Mouse (Mus musculus): ENCODE data around the gene Lmcd1.

Lmcd1 gene

DNA sequence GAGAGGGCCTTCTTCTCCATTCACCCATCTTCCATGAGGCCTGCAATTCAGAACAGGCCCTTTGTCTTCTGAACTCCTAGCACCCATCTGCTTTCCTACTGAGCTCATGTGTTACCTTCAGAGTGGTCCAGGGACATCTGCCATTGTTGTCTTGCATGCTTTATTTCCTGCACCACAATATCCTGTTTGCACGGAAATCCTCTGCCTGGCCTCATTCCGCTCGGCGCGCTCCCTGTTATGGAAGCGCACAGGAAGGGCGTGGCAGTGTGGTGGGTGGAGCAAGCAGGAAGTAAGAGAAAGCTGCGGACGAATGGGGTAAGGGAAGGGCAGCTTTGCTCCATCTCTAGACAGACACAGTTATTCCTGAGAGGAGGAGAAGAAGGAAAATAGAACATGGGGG is 14.1 kb downstream of the Lmcd1 start:
- DNase-seq (ENCODE audit: low read depth): no peak

DNA sequence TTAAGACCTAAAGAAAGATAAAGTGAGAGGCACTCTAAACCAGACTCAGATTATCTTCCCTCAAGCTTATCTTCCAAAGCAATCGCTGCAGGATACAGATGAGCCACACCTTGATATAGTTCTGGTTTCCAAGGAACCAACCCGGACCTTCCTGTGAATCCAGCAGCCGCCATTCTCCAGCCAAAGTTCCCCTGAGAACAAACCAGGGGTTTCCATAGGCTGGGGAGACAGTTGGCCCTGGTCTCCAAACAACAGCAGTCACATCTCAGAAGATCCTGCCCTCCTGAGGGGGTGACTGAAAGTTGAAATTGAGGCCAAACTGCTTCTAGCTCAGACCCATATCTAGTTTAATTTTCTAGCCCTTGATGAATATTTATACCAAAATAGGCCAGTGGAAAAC is 14.7 kb downstream of the Lmcd1 start:
- no peak for DNase-seq (ENCODE audit: low read depth)

DNA sequence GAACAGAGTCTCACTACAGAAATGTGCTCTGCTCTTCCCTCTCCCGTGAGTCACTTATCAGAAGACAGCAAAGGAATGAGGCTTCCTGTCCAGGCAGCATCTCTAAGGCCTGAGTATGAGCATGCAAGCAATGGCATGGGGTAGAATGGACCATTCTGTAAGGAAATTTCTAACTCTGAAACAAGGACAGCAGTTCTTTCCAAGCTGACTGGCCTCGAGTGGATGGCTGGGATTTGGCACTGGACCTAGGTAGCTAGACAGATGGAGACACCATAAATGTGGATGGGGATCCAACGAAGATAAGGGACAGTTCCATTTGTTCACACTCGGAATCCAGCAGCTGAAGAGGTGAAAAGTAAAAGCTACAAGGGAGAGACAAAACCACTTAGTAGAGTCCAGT is 17.6 kb downstream of the Lmcd1 start:
- DNase-seq (ENCODE audit: low read depth): no peak

DNA sequence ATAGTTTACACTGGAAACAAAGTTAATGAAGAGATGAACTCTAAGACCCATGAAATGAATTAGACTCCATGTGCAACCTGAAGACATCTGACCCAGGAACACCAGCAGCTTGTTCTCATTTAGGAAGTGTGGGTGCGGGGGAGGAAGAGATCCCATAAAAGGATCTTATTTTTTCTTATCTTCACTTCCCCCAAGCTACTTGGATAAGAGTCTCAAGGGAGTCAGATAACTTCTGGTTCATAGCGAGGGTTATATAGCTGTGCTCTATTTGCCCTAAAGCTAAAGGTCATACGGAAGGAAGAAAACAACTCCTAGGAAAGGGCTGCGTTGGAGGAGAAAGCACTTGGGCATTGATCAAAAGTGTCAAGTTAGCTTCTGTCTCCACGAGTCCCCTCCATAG is 19.8 kb downstream of the Lmcd1 start:
- no peak for DNase-seq (ENCODE audit: low read depth)

DNA sequence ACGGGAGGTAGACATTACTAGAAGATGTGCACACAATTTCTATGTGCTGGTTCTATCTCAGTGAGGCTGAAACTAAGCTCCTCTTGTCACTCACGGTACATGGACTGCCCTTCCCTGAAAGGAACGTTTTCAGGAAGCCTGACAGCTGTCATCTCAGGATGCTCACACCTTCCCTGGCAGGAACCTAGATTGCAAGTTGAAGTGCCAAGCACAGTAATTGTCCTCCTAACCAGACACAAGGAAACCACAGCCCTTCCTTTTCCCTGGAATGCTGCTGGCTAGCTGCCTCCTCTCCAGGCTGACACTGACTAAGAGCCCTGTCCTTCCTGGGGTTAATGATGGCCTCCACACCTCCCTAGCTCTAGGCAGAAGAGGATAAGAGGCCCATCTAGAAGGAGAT is 21.7 kb downstream of the Lmcd1 start:
- no peak for DNase-seq (ENCODE audit: low read depth)

DNA sequence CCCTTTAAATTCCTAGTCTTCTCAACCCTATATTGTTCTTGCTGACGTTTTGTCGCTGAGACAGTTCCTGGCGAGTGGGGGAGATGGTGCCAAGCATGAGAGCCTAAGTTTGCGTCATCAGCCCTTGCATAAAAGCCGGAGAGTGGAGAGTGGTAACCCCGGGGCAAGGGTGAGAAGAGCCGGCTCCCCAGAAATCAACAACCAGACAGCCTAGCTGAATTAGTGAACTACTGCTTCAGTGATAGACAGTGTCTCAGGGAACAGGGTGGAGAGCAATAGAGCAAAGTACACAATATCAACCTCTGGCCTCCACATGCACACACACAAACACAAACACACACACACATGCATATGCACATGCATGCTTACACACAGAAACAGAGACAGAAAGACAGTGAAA is 26.6 kb downstream of the Lmcd1 start:
- DNase-seq (ENCODE audit: low read depth): no peak

DNA sequence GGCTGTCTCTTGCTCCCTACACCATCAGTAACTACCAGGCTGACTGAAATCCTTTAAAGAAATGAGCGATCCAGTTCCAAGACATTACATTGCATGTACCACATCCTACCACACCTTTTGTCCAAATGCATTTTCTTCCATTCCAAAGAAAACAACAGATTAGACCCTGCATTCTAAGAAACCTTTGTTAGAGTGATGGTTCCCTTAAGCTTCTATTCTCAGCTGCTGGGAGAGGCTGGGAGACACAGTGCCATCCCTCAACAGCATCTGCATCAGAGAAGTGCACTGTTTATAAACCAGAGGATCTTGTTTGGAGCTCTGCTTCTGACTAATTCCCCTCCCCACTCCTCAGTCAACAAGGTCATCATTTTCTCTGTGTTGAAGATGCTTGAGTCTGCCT is 27.1 kb downstream of the Lmcd1 start:
- DNase-seq (ENCODE audit: low read depth): no peak

DNA sequence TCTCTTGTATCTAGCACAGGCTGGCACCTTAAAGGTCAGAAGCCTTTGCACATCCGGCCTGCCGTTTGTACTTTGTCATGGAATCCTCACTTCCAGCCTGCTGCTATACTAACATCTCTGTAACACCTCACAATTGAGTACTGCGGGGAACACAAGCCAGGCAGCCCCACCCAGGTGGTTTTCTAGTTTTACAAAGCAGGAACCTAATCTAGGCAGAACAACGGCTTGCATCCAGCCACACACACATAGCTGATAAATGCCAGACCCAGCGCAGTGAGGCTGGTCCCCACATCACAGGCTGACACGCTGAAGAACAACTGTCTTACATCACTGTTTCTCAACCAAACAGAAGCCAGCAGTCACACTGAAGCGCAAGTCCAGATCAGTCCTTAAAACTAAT is 28.7 kb downstream of the Lmcd1 start:
- DNase-seq (ENCODE audit: low read depth): peak; percentile 33

DNA sequence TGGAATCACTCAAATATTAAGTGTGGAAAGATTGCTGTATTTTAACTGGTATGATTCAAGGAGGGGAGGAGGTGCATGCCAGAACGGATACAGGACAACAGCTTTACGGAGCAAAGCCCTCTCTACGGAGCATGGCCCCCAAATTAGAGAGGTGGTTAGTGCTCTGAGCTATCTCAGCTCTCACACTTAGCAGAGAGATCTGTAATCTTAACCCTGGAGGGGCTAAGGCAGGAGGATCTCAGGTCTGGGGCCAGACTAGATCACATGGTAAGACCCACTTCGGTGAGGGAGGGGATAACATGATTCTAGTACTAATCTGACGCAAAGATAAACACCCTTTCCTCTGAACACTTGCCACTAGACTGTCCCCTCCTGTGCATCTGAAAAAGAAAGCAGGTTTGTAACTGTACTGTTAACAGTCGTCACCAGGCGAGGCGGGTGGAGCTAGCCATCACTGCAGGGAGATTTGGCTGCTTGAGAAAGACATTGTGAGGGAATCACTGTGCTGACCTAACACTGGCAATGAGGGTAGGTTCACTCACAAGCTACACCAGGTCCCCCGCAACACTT is 29.3 kb downstream of the Lmcd1 start:
- peak; percentile 10 for DNase-seq (ENCODE audit: low read depth)

DNA sequence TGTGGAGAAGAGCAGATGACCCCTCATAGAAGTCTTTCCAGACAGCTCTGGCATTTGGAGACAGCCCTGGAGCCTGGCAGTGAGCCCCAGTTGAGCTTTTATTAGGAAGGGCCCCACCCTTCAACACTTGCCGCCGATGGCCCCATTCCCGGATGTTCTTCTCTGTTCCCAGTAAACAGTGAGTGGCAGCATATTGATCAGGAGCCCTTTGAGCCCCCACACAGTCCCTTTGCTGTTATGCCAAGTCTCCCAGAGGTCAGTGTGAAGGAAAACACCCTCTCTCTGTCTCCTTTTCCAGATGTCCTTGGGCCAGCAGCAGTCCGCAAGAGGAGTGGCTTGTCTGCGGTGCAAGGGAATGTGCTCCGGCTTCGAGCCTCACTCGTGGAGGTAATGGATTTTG is 31.2 kb downstream of the Lmcd1 start:
- DNase-seq (ENCODE audit: low read depth): no peak

DNA sequence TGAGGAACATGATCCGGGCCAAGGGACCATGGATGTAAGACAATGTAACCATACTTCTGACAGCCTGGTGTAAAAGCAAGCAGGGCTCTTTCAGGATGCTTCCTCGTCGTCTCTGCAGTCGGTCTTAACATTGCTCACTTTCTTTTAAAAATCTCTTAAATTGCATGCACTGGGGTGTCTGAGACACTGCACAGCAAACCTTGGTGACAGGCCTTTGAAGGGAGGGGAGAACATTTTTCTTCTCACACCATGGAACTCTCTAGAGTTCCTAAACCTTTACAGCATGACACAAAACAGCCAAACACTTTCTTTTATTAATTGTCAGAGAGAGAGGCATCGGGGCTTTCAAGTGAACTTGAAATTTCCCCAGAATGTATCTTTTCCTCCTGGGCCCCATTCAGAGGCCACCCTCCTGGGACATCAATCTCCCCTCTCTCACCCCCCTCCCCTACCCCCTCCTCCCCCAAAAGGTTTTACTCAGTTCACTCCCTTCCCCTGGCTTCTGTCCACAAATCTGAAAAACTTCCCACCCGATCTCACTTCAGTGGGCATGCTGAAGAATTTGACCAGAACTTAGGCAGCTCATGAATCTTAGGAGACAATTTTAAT is 35.9 kb downstream of the Lmcd1 start:
- DNase-seq (ENCODE audit: low read depth): no peak

DNA sequence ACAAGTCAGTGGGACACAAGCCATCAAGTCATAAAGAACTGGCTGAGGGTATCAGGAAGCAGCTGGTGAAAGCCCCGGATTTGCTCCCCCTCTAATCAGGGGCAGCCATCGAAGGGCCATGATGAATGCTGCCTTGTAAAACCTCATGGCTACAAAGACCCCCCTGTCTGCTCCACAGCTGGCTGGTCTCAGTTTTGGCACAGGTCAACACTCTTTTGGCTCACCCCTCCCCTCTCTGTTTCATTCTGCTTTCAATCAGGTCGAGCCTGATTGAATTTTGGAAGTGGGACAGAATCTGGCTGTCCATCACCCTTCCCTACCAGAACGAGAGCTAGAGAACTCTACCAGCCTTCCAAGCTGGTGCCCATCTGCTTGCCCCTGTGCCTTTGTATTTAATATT is 37.8 kb downstream of the Lmcd1 start:
- no peak for DNase-seq (ENCODE audit: low read depth)

DNA sequence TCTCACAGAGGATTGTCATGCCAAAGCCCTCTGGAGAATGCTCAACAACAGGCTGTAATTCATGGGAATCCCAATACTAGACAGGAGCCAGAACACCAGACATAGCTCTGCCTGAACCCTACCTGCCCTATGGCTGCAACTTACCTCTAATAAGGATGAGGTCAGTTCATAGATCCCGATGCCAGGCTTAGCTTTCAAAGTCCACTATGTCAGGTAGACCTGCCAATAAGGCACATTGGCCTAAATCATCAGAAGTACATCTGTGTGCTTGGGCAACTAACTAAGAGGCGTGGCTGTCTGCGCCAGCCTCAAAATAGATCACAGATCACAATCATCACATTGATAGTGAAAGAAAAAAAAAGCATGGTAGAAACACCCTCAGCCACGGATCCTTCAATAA is 45.9 kb downstream of the Lmcd1 start:
- DNase-seq (ENCODE audit: low read depth): no peak

DNA sequence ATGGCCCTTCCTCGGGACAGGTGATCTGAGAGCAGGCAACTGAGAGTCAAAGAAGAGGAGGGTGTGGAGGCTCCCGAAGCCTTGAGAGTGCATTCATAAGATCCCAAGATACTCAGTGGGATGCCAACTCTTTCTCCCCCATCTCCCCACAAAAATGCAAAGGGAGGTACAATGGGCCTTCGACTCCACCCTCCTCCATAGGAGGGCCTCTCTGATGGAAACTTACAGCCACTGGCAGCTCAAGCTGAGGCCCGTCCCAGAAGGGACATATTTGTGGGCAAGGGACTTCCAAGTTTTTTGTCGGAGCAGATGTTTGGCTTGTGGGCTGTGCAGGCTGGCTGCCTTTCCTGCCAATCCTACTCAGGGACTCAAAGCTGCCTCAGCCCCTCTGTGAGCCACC is 47.1 kb downstream of the Lmcd1 start:
- no peak for DNase-seq (ENCODE audit: low read depth)

DNA sequence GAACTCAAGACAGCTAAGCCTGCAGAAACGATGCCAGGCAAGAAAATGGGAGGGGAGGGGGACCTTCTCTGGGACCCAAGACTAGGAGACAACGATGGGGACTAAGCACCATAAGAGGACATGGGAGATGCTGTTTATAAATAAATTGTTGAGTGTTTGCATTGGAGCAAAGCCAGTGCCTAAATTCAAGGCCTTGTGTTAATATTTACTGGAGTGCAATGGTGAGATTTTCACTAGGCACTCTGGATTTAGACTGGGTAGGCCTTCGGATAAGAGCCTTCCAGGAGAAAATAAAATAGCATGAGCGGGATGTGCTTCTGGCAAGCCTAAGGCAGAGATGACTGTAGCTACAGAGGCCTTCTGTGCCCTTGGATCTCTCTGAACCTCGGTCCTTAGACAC is 49.4 kb downstream of the Lmcd1 start:
- DNase-seq (ENCODE audit: low read depth): no peak

DNA sequence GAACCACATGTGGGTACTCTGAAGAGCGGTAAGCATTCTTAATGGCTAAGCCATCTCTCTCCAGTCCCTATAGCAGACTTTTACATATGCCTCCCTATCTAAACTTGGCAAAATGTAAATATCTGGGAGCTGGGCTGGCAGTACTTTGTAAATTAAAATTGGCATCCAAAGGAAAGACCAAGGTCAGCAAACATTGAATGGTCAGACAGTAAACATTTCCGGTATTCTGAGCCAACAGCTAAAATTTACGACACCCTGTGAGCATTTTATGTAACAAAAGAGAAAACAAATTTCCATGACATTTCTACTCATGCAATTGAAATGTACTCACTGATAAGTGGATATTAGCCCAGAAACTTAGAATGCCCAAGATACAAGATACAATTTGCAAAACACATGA is 51.7 kb downstream of the Lmcd1 start:
- DNase-seq (ENCODE audit: low read depth): no peak

DNA sequence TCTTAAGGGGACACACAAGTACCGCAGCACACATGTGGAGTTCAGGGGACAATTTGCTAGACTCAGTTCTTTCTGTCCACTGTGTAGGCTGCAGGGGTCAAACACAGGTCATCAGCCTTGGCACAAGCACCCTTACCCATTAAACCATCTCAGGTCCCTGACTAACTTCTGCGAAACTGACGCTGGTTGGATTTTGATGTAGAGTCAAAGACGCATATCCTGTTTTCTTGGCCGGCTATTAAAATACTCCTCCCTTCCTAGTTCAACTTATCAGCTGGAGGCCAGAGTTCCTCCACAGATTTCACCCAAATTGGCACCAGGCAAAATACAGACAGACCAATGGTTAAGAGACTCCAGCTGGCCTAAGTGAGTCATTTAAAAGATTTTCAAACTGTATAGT is 54.2 kb downstream of the Lmcd1 start:
- DNase-seq (ENCODE audit: low read depth): no peak

DNA sequence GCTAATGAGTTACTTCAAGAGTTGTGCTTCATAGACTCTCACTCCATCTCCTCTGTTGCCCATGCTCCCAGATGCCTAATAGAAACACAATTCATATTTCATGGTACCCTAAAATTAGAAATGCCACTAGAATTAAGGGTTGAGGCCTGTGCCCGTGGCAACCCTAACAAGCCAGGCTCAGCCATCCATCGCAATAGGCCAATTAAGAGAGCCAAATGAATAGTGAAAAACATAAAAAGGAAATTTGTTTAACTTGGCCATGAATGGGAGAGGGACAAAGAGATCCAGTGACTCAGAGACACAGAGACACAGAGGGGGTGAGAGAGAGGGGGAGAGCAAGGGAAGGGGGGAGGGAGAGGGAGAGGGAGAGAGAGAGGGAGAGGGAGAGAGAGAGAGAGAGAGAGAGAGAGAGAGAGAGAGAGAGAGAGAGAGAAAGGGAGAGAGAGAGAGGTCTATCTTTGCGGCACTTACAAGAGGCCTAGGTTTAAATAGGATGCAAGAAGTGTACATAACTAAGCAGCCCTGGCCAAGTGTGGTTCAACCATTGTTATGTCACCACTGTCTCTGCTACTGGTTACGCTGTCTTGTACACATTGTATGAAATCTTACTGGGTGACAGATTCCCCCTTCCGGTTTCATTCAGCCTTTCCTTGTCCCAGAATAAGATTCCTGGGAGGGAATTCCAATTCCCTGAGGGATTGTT is 57.1 kb downstream of the Lmcd1 start:
- no peak for DNase-seq (ENCODE audit: low read depth)

DNA sequence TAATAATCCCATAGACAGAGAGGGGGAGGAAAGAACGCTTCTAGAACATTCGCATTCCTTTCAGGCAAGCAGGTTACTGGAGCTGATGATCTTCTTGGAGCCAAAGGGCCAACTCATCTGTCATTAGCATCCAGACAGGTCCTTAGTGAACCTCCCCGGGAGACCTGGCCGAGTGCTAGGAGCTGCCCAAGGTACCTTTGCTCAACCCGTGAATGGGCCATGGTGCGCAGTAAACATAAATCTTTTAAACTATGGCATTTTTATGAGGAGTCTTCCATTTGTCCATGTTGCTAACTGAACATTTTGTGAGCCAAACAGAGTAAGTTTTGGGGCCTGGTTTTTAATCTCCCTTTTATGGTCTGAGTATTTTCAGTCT is 57.7 kb downstream of the Lmcd1 start:
- no peak for DNase-seq (ENCODE audit: low read depth)

DNA sequence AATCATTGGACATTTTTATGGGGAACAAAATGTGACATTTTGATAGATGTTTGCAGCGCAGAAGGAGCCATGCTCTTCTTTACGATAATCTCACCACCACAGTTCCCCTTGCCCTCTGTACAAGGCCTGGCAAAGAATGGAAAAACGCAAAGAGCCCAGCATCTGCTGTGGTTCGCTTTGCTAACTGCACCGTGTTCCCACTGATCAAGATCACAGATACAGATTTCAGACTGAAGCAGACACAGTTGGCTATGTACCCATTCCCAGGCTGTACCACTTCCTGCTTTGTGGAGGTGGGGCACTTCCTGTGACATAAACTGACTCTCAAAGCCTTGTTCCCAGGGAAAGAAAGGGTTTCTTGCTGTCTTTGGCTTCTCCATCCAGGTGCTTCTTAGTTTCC is 60.4 kb downstream of the Lmcd1 start:
- no peak for DNase-seq (ENCODE audit: low read depth)

DNA sequence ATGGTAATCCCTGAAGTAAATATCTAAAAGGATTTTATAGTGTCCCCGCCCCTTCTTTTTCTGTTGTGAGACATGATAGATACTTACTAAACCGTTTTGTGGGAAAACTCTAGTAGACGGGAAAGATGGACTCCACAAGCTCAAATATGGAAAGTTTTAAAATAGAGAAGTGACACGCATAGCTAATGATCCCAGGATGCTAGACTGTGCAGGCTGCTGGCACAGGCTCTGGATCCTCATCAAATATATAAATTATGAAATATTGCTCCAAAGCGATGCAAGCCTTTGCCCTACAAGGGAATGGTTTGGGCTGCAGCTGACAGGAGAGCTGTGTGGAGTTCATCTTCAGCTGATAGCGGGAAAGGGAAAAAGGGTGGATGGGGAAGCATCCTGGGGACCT is 64.1 kb downstream of the Lmcd1 start:
- DNase-seq (ENCODE audit: low read depth): no peak

DNA sequence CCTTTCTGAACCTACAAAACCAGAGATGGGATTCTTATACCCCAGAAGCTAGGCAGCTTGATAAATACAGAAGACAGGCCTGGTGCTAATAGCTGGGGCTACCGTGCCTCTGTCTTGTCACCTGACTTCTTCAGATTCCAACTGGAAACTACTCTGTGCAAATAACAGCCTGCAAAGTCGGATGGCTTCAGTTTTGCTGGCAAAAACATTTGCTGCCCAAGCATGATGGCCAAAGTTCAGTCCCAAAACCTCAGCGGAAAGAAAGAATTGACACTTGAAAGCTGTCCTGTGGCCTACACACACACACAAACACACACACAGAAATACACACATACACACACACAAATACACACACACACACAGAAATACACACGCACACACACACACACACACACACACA is 65.5 kb downstream of the Lmcd1 start:
- DNase-seq (ENCODE audit: low read depth): no peak

DNA sequence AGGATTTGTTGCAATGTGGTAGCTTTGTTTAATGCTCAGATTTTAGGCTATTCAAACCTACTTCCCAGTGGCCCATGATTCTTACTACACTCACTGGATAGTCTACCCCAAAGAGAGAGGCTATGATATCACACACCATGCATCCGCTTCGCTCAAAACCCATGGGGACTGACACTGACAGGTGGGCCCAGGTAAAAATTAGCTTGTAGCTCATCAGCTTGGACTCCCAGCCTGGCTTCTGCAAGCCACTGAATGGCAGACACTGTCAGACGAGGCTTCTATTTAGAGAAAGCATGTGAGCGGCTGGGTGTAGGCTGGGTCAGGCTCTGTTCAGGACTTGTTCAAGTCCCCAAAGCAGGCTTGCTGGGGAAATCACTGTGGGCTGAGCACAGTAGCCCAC is 76.9 kb downstream of the Lmcd1 start:
- no peak for DNase-seq (ENCODE audit: low read depth)

DNA sequence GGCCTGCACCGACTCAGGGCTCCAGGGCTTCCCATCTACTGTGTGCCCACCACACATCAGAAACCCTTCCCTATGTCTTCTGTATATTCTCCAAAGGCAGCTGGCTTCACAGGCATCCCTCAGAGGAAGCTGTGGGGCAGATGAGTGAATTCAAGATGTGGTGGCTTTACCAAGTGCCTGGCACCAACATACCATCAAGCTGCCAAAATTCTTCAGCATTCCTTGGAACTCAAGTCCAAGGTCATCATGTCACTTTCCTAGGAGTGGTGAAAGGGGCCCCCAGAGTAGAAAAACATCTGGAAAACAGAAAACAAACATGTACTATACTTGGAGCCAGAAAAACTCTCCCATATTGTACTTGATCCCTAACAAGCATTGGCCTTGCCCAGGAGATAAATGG is 85.8 kb downstream of the Lmcd1 start:
- no peak for DNase-seq (ENCODE audit: low read depth)

All from c-Kit-positive CD71-positive TER-119-negative erythroid progenitor cells, embryonic 14.5 days (primary cell).